Mouse (Mus musculus): ENCODE data around the gene Fbxl16.

Fbxl16 gene

DNA sequence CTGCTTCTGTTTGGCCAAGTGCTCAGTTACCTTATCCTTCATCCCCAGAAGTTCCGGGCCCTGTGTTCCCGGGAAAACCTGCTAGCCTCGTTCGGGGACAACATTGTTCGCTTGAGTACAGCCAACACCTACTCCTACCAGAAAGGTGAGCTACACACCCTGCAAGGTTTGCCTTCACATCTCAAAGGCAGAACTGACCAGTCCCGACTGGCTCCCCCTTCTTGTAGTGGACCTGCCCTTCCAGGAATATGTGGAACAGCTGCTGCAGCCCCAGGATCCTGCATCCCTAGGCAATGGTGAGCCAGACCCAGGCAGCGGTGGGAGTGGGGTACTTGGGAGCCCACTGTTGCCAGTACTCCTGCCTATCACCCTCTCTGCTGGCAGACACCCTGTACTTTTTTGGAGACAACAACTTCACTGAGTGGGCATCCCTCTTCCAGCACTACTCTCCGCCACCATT lies 20.7 kb downstream of the Fbxl16 start:
- DNase-seq: no peak

DNA sequence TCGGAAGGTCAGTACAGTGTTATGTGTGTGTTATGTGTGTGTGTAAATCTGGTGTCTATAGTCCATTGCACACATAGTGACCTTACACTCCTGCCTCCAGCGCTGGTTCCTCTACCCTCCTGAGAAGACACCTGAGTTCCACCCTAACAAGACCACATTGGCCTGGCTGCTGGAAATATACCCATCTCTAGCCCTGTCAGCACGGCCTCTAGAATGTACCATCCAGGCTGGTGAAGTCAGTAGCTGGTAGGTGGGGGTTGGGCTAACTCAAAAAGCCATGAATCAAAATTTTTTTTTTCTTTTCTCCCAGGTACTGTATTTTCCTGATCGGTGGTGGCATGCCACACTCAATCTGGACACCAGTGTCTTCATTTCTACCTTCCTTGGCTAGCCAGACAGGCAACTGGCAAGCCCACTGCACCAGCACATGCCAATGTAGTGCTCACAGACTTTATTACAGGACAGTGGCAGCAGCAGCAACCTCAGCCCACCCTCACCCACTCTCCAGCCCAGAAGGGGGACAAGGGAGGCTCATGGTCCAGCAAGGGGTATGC lies 21.4 kb downstream of the Fbxl16 start:
- DNase-seq: no peak

DNA sequence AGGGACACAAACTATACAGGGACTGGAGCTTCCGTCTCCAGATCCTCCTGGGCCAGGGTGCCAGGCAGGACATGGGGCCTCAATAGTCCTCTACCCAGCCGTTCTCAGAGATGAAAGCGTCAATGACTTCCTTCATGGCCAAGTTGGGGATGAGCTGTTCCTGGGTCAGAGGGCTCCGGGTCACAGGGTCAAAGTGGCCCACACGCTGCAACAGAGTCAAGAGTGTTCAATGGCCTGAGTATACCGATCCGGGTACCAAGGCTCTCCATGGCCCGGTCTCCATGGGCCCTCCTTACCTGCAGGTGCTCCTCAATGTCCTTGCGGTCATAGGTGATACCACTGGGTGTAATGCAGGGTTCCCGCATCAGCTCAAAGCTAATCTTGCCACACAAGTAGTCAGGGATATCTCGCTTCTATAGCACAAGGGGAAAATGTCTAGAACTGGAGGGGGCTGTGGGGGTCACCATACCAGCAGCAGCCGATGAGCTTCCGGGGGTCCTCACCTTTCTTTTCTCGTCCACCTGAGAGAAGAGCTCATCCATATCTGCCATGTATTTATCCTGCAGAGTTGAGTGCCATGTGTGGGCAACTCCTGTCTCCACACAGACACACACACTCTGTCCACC lies 22.0 kb downstream of the Fbxl16 start:
- DNase-seq: no peak

DNA sequence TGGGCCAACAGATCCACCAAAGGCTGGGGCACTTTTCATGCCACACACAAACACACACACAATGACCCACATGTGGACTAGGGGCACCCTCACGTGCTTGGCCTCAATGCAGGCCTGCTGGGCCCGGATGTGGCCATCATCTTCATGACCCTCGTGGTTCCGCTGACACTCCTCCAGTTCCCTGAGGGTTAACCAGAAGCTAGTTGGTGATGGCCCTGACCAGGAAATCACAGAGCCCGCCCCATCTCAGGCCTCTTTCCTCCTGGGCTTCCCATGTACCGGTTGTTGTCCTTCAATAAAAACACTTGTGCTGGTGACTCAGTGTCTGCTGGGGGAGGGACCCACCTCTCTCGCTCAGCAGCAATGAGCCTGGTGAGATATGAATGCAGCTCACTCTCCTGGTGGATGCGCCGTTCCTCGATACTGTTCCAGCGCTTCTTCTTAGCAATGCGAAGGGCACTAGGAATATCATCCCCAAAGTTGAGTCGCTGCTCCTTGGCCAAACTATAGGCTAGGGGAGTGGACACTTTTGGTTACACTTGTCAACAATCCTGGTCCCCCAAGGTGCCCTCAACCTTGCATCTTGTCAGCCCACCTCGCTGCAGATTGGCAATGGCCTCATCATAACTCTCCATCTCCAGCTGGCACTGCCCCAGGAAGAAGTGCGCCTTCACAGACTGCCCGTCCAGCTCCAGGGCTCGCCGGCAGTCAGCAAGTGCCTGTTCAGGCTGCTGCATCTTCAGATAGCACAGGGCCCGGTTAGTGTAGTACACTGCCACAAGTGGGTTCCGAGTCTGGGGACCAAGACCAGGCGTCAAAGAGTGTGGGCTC lies 22.8 kb downstream of the Fbxl16 start:
- DNase-seq: no peak

DNA sequence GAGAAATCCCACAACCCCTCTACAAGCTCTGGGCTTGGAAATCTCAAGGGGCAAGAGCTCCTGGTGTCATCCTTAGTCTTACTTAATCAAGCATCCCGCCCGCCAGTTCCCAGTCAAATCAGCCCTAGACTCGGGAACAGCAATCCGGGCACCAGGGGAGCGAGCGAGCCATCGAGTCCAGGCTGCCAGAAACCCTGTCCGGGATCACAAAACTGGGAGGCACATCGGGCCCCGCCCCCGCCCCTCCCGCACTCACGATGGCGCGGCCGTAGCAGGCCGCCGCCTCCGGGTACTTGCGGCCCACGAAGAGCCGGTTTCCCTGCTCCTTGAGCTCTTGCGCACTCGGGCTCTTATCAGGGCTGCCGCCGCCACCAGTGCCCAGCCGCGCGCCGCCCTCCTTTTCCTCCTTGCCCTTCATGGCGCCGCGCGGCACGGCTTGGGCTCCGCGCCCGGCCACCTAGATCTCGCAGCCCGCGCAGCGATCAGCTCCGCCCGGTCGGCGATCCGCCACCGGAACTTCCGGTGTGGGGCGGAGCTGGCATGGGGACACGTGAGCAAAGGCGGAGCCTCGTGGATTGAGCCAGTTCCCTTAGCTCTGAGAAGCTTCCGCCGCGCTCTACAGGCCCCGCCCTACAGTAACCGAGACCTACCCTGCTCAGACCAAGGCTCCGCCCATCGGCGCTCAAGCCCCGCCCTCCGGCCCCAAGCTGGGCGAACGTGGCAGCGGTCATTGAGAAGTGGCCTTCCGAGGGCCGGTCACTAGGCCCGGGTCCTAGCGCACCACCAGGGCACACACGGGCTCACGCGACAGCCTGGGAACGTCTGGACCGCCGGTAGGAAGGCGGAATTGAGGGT lies 23.8 kb downstream of the Fbxl16 start:
- peak; percentile 99 to 100 for DNase-seq

DNA sequence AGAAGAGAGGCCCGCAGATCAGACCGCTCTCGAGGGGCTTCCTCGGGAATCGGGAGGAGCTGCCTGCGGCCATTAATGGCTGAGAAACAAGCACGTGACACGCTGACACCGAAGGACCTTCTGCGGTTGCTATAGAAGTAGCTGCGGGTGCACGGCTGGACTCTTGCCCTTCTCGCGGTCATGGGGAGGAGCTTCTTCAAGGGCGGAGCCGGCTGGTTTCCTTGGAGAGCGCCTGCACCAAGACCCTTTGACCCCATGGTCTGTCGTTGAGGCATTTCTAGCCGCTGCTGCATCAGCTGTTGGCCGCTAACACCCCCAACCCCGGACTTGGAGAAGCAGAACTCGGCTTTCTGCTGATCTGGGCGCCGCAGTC lies 24.4 kb downstream of the Fbxl16 start, which contains the start of gene Stub1:
Gene Stub1, minus strand, starts transcription at position 114 of the 373 bp plus-strand sequence.
- DNase-seq: peak; percentile 94 to 95

- DNase-seq: peak in 1 of 2 experiments; percentile 53
Observed at GRCm38 (mm10) chr17:25833961-25834594, 25.2 kb downstream of the Fbxl16 start.

DNA sequence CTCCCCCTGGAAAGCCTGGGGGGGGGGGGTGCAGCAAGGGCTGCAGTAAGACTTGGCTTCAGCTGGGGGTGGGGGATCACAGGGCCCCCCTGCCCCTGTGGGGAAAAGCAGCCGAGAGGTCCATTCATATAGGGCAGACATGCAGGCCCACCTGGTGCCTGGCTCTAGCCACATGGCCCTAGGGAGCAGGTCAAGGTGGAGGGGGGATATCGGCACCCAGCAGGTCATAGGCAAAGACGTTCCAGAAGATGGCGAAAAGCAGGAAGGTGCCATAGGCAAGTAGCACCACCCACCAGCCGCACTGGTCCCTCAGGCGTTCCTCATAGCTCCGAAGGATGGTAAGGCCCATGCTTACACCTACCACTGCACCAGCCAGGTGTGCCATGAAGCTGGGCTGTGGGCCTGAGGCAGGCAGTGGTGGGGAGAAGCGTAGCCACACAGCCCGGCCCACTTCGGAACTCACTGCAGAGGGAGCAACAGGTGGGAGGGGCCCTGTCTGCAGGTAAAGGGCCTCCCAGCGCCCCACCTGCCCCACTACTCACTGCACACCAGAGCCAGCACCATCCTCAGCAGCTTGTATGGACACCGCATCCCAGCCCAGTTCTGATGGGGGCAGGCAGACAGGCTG lies 25.8 kb downstream of the Fbxl16 start:
- DNase-seq: no peak

DNA sequence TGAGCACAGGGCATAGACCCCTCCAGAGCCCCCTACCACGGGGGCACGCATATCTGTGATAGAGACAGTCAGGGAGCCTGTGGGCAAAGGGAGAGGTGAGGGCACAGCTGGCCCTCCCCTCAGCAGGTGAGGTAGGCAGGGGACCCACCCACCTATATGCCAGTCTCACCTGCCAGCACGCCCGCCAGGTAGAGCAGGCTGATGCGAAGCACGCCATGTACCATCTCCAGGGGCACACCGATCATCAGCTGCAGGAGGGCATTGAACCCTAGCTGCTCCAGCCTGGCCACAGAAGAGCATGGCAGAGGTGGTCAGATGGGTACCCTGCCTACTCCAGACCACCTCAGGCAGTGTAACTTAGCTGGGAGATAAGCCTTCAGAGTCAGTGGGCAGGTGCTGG lies 26.4 kb downstream of the Fbxl16 start:
- DNase-seq: no peak

- DNase-seq: no peak
Observed at GRCm38 (mm10) chr17:25835816-25836215, 26.9 kb downstream of the Fbxl16 start.

GRCm38 (mm10) chr17:25836397-25837075 lies 27.7 kb downstream of the Fbxl16 start:
- DNase-seq: no peak

- peak; percentile 57 to 64 for DNase-seq
Observed at GRCm38 (mm10) chr17:25837076-25837410, 28.2 kb downstream of the Fbxl16 start, which contains the start of gene Rhbdl1. Rhbdl1 (minus strand) TSS chr17:25837295.

GRCm38 (mm10) chr17:25837533-25837932 lies 28.6 kb downstream of the Fbxl16 start:
- DNase-seq: no peak

DNA sequence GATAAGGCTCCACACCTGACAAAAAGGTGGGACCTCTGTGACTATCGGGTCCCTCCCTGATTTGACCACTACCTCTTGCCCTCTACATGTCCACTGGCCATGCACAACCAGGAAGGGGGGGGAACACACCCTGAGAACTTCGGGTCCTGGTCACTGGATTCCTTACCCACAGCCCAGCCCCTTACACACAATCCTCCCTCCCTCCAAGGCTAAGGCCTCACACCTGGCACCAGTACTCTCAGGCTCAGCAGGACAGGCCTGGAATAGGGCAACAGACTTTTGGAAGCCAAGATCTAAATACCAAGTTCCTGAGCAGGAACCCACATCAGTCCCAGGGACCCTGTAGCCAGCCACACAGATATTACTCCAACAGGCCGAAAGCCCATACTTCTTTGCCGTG lies 30.0 kb downstream of the Fbxl16 start:
- DNase-seq: no peak

DNA sequence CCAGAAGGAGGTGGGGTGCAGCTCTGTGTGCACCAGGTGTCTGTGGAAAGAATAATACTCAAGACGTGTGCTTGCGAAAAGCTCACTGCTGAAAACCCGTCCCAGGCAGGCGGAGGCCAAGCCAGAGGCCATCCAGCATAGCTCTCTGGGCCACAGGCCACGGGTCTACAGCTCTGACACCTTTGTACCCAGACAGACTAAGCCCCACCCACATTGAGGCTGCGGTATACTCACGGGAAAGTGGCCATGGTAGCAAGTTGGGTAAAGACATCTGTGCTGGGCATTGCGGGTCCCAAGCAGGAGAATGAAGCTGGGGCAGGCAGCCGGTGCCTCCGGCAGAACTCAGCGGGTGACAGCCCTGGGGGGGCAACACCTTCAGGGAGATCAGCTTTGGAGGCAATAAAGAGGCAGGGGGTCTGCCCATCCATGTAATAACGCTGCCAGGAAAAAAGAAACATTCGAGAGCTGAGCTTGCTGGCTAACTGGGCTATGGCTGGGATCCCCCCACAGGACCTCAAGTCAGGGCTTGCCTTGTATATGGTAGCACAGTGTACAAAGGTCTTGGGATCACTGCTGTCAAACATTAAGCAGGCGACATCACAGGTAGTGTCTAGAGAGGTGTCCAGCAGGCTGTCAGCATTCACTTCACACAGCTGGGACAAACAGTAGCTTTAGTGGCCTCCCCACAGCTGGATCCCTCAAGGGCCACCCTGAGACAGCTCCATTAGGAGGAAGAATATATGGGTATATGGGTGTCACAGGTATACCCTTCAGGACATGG lies 30.8 kb downstream of the Fbxl16 start:
- no peak for DNase-seq

DNA sequence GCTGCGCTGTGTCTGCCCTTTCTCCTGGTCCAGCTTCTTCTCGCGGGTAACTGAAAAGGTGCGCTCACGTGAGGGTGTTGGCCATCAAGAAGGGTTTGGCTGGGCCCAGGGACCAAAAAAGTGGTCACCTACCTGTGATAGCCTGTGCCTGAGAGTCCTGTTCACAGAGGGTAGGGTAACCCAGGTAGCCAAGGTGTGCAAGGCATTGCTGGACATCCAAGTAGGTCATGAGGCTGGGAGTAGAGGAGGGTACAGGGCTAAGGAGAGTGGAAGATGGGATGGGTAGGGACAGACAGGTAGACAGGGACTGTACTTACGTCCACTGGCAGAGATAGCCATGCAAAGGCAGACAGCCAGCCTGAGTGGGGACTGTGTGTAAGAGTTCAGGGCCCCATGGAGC lies 31.6 kb downstream of the Fbxl16 start:
- no peak for DNase-seq

- DNase-seq: no peak
Observed at GRCm38 (mm10) chr17:25841117-25841880, 32.4 kb downstream of the Fbxl16 start, which contains the start of gene Gm20683. Gm20683 (minus strand) TSS chr17:25841763.

GRCm38 (mm10) chr17:25842509-25842908 lies 33.6 kb downstream of the Fbxl16 start:
- no peak for DNase-seq

DNA sequence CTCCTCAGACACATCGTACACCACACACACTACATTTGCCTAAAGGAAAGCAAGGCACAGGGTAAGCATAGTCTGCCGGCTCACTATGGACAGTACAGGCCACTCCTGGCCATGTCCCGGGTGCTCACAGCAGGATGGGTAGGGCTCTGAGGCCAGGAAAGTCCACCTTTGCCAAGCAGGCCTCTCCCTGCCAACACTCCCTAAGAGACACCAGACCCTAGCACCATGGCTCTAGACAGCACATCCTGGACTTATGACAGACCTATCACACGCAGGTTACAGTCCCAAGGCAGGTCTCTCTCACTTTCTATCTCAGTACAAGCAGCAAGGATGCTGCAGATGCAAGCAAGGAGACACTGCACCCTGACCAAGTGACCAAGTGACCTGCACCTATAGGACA lies 34.2 kb downstream of the Fbxl16 start:
- no peak for DNase-seq

Data from lung, adult 18-20 months (tissue).